Mouse (Mus musculus) forebrain, embryonic 16.5 days (tissue): ENCODE data around the gene Kank1. TPM values are rescaled to one million over a fixed set of nuclear protein-coding genes. Genes with fewer than 3 reads are reported as not detected.

ENCODE experiments used
- ATAC-seq: fragments of 200-750 bp; cut with Nextera tagmentation; 2 replicates; pipeline ENCODE4 v1.8.0; 2017; ENCODE audit warnings: mild to moderate bottlenecking, moderate library complexity
- H3K27ac ChIP-seq: fragments of 300-500 bp; sonication (generic); 2 replicates; pipeline ENCODE4 v1.5.1; 2014; ENCODE audit warnings: low read length, control low read depth
- H3K27me3 ChIP-seq: fragments of 300-500 bp; sonication (generic); replicated peaks from 2 replicates; pipeline ENCODE4 v1.6.1; 2014; ENCODE audit warnings: low read length; ENCODE audit not compliant: control insufficient read depth, insufficient read depth
- H3K36me3 ChIP-seq: fragments of 300-500 bp; sonication (generic); 2 replicates; pipeline ENCODE4 v1.6.1; 2014; ENCODE audit not compliant: control insufficient read depth, insufficient read depth
- H3K4me1 ChIP-seq: fragments of 300-500 bp; sonication (generic); replicated peaks from 2 replicates; pipeline ENCODE4 v1.6.1; 2014; ENCODE audit warnings: low read length; ENCODE audit not compliant: control insufficient read depth, insufficient read depth
- H3K4me2 ChIP-seq: fragments of 300-500 bp; sonication (generic); 2 replicates; pipeline ENCODE4 v1.6.1; 2014; ENCODE audit warnings: mild to moderate bottlenecking, low read length, control low read depth
- H3K4me3 ChIP-seq: fragments of 300-500 bp; sonication (generic); replicated peaks from 2 replicates; pipeline ENCODE4 v1.5.1; 2014; ENCODE audit warnings: mild to moderate bottlenecking, low read length, control low read depth
- H3K9ac ChIP-seq: fragments of 300-500 bp; sonication (generic); replicated peaks from 2 replicates; pipeline ENCODE4 v1.6.1; 2014; ENCODE audit warnings: low read depth, low read length, control low read depth
- H3K9me3 ChIP-seq: fragments of 300-500 bp; sonication (generic); 2 replicates; pipeline ENCODE4 v1.6.1; 2016; ENCODE audit warnings: low read length; ENCODE audit not compliant: control insufficient read depth
- WGBS: fragments of 180-500 bp; shearing (Covaris S2); extraction: QIAGEN DNeasy Blood & Tissue Kit; methylation state at CpG from one replicate; pipeline ENCODE4 v1.1.7; 2014; 5-methylcytosine and 5-hydroxymethylcytosine counted together
- polyA plus RNA-seq: library from polyadenylated mRNA; unstranded; fragments of >200 nt; fragmentation: Nextera tagmentation; extraction: Ambion mirVana; gene quantifications from 2 replicates; pipeline ENCODE4 v1.2.1, GENCODE M21; 2015

The Kank1 gene
- polyA plus RNA-seq, 1 experiment from 2014 or later = 4.8 TPM

DNA sequence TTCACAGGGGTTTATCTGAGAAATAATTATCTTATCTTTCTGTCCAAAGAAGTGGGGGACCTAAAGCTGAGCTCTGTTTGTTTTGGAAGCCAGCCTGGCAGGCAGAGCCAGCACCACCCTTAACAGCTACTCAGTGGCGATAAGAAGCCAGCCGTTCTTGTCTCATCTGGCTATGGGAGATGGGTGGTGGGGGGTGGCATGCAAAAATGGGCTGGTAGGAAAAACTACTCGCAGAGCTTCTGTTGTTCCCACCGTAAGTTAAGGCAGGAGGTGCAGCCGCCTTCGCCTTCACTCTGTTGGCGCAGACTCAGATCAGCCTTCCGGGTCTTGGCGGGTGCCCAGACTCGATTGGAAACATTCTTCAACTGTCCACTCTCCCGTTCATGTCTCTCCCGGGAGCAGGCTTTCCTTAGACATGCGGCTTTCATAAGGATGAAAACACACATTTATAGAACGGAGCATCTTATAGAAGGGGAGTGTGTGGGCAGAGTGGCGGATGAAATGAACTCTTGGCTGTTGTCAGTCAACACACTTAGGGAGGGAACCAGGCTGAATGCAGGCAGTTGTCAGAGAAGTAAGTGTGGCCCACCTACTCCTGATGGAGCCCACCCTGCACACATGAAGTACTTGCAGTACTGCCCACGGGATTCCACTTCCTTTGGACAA lies 107.0 kb downstream of the Kank1 start:
- Histone ChIP-seq H3K36me3 (no peaks in the 10 kb centered on the region), H3K9me3 (no peaks in the 10 kb centered on the region), H3K4me3 (no peak overlapping the region), H3K4me1 (peaks cover 9% of the 10 kb centered on the region), H3K27me3 (no peaks in the 10 kb centered on the region), H3K27ac (no peak overlapping the region), H3K4me2 (peak overlapping the region; percentile 37), H3K9ac (no peak overlapping the region)
- WGBS = 42% methylated on average over 16 of the region's 16 CpGs
- ATAC-seq = no peak

DNA sequence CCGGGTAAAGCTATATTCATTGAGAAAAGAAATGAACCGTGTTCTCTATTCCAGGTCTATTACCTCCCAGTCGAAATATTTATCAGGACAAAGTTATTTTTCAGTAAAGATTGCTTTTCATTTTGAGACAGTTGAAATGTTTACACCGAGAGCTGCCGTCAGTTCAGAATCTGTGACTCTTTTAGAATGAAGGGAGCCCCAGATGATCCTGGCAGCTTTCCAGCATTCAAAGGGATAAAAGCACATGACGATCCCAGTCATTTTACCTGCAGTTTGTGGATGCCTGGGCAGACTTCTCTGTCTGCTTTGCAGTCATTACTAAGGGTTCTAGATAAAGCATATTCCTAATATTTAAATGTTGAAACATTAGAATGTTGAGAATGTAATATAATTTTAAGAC lies 107.6 kb downstream of the Kank1 start:
- ATAC-seq = no peak

DNA sequence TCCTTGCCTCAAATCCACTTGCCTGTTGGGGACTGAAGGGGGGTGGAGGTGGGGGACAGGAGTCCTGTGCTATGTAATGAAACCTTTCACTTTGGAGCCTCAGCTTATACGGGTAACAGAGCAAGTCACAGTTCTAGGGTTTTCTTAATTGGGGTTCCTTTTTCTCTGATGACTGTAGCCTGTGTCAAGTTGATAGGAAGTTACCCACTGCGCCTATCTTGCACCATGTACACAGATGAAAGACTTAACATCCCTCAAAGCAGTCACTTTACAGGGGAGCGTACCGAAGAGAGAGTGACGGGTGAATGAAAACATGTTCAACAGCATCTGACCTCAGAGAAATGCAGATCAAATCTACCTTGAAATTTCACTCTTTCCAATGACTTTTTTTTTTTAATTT lies 109.2 kb downstream of the Kank1 start:
- H3K9ac ChIP-seq = no peak overlapping the region
- H3K4me2 ChIP-seq = no peak overlapping the region
- no peaks in the 10 kb centered on the region for H3K27me3 ChIP-seq
- no peaks in the 10 kb centered on the region for H3K9me3 ChIP-seq
- peaks cover 9% of the 10 kb centered on the region for H3K4me1 ChIP-seq
- no peak overlapping the region for H3K27ac ChIP-seq
- no peaks in the 10 kb centered on the region for H3K36me3 ChIP-seq
- no peak for ATAC-seq
- no peak overlapping the region for H3K4me3 ChIP-seq
- 92% methylated on average over 5 of the region's 5 CpGs for WGBS

More for the DNA sequence above, 107.6 kb downstream of the Kank1 start:
- no peaks in the 10 kb centered on the region for H3K36me3 ChIP-seq
- H3K27ac ChIP-seq = no peak overlapping the region
- no peak overlapping the region for H3K4me3 ChIP-seq
- H3K27me3 ChIP-seq = no peaks in the 10 kb centered on the region
- no peak overlapping the region for H3K4me2 ChIP-seq
- no peak overlapping the region for H3K9ac ChIP-seq
- H3K9me3 ChIP-seq = no peaks in the 10 kb centered on the region
- peaks cover 9% of the 10 kb centered on the region for H3K4me1 ChIP-seq
- 34% methylated on average over 6 of the region's 6 CpGs for WGBS

DNA sequence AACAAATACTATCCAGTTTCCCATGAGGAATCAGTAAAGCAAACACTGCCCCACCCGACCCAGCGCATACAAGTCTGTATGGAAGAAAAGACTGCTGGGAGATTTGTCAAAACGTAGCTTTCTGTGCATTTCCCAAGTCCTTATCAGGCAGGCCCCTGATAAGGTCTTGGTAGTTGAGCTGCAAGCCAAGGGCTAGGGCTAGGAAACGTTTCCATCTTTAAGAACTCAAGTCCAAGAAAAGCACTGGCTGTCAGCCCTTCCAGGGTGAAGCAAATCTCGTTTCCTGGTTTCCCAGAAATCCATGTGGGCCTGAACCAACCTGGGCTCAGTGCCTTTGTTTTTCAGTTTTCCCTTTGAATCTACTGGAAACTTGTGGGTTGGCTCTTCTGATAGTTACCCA lies 110.7 kb downstream of the Kank1 start:
- H3K4me1 ChIP-seq = peaks cover 13% of the 10 kb centered on the region
- no peak overlapping the region for H3K27ac ChIP-seq
- no peak overlapping the region for H3K4me2 ChIP-seq
- ATAC-seq = no peak
- H3K9me3 ChIP-seq = no peaks in the 10 kb centered on the region
- no peaks in the 10 kb centered on the region for H3K36me3 ChIP-seq
- no peak overlapping the region for H3K9ac ChIP-seq
- no peak overlapping the region for H3K4me3 ChIP-seq
- H3K27me3 ChIP-seq = no peaks in the 10 kb centered on the region
- 83% methylated on average over 5 of the region's 5 CpGs for WGBS

DNA sequence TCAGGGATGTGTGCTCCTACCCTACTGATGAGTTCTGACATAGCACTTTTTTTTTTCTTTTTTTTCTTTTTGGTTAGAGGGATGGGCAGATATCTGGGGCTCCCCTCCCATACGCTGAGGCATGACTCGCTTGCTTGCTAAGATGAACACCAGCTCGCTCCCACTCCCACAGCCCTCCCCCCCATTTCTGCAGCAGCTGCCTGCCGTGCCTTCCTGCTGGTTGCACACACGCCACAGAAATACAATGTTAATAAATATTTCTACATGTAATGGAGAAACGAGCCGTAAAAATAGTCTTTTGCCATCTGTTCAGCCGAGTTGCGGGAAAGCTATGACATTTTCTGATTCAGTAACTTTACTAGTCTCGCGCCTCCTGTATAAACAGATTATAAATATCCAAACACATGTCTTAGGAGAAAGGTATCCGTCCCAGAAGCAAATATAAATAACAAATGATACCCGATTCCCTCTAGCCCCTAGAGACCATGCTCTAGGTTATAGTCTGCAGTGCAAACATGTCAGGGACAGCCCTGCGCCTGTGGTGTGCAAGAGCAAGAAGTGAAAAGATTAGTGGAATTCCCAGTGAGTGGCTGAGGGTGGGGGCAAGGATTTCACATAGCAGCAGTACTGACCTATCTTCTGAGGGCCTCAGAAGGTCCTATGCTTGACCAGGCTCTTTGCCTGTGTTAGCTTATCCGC lies 114.6 kb downstream of the Kank1 start:
- Histone ChIP-seq H3K4me3 (no peak overlapping the region), H3K27me3 (no peaks in the 10 kb centered on the region), H3K9me3 (no peaks in the 10 kb centered on the region), H3K9ac (no peak overlapping the region), H3K36me3 (no peaks in the 10 kb centered on the region), H3K27ac (no peak overlapping the region), H3K4me2 (no peak overlapping the region), H3K4me1 (peaks cover 8% of the 10 kb centered on the region; the same call in 1 of the 2 replicates)
- WGBS = 53% methylated on average over 15 of the region's 15 CpGs
- ATAC-seq = peak; percentile 88

DNA sequence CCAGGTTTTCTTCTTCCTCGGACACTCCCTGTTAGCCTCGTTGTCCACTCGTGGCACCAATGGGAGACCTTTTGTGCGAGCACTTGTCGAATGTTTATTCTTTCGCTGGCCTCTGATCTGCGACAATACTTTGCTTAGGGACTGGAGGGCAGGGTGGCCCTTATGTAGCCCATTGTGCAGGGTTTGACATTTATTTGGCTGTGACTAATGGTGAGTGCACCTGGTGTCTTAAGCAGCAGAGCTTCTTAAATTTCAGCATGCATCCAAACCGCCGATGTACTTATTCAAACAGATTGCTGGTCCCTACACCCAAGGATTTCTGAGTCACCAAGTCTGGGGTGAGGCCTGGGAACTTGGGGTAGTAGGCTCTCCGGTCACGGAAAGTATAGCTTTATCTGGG lies 120.3 kb downstream of the Kank1 start:
- ATAC-seq = no peak
- Histone ChIP-seq H3K9ac (no peak overlapping the region), H3K4me3 (no peak overlapping the region), H3K9me3 (no peaks in the 10 kb centered on the region), H3K4me1 (peaks cover 11% of the 10 kb centered on the region), H3K27me3 (no peaks in the 10 kb centered on the region), H3K36me3 (no peaks in the 10 kb centered on the region), H3K27ac (no peak overlapping the region), H3K4me2 (no peak overlapping the region)
- 73% methylated on average over 11 of the region's 11 CpGs for WGBS

DNA sequence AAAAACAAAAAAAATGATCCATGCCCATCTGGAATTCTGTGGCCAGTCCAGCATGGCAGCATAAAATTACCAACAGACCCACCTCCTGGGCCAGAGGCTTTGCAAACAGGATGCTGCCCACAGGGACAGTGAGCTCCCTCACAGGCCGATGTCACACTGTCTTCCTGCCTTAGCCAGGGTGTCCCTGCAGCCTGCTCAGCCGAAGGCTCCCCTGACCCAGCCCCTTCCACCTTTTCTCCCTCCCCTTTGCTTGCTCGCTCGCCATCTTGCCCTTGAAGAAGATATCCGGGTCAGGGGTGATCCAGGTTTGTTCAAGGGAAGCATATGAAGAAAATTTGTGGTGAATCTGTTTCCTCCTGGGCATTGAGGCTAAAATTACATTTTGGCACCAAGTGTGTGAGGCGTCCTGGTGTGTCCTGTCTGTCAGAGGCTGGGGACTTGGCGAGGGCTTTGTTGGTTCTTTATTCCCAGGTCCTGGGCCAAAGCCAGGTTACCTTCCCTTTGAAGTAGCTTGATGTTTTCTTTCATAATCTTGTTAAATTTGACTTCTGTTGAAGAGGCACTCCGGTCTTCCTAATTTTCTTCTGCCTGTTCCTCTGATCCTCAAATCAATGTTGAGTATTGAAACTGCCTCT lies 121.8 kb downstream of the Kank1 start:
- H3K4me2 ChIP-seq = no peak overlapping the region
- no peak overlapping the region for H3K4me3 ChIP-seq
- H3K27ac ChIP-seq = no peak overlapping the region
- no peak for ATAC-seq
- H3K27me3 ChIP-seq = no peaks in the 10 kb centered on the region
- no peaks in the 10 kb centered on the region for H3K9me3 ChIP-seq
- no peak overlapping the region for H3K9ac ChIP-seq
- 52% methylated on average over 8 of the region's 8 CpGs for WGBS
- no peaks in the 10 kb centered on the region for H3K36me3 ChIP-seq
- peaks cover 9% of the 10 kb centered on the region for H3K4me1 ChIP-seq

DNA sequence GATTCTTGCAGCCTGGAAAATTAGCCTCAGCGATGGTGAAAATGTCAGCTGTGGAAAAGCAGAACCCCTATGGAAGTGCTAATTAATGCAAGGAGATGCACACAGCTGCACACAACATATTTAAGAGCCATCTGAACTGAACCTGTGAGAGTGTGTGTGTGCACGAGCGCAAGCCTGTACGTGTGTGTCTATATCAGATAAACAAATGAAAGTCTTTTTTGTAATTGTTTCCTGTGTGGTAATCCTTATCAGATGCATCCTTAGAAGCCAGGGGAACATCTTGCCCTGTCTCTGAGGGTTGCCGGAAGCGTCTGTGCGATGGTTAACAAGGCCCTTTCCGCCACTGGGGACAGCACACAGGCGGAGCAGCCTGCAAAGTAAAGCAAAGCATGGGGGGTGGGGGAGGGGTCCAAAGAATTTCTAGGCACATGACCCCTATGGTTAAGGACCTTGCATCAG lies 123.8 kb downstream of the Kank1 start:
- peak; percentile 68; the same call in 1 of the 2 replicates for ATAC-seq
- WGBS = 34% methylated on average over 9 of the region's 9 CpGs
- H3K27ac ChIP-seq = no peak overlapping the region

DNA sequence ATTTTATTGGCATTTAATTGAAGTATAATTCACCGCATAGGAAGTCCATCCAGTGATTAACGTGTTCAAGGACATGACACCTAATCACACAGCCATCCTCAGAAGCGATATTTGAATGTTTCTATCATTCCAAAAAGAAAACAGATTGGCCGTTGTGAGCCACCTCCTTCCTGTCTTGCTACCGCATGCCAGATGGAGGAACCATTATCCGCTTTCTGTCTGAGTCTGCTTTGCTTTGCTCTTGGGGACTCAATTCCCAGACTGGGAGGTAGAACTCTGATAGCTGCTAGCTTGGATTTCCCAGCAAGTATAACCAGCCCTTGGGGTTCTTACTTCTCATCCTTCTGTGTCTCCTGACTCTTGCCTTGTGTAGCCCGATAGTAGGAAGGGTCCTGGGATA lies 125.2 kb downstream of the Kank1 start:
- H3K9ac ChIP-seq = no peak overlapping the region
- 71% methylated on average over 7 of the region's 7 CpGs for WGBS
- ATAC-seq = no peak
- H3K27me3 ChIP-seq = no peaks in the 10 kb centered on the region
- H3K4me2 ChIP-seq = no peak overlapping the region
- no peak overlapping the region for H3K27ac ChIP-seq
- H3K36me3 ChIP-seq = no peaks in the 10 kb centered on the region
- H3K9me3 ChIP-seq = no peaks in the 10 kb centered on the region
- peaks cover 7% of the 10 kb centered on the region for H3K4me1 ChIP-seq
- H3K4me3 ChIP-seq = no peak overlapping the region

More for the DNA sequence above, 123.8 kb downstream of the Kank1 start:
- Histone ChIP-seq H3K4me2 (no peak overlapping the region), H3K9me3 (no peaks in the 10 kb centered on the region), H3K4me1 (peaks cover 7% of the 10 kb centered on the region), H3K4me3 (no peak overlapping the region), H3K9ac (no peak overlapping the region), H3K27me3 (no peaks in the 10 kb centered on the region), H3K36me3 (no peaks in the 10 kb centered on the region)
